Mouse (Mus musculus) limb, embryonic 15.5 days (tissue): ENCODE results near the gene Gm45711. TPM values are rescaled to one million over a fixed set of nuclear protein-coding genes. Genes with fewer than 3 reads are reported as not detected.

Experiments used
- ATAC-seq: fragments of 200-750 bp; cut with Nextera tagmentation; 2 replicates; pipeline ENCODE4 v1.8.0; 2017; ENCODE audit warnings: low read depth, moderate TSS enrichment; ENCODE audit not compliant: insufficient number of reproducible peaks, low FRiP score, low TSS enrichment
- H3K27ac ChIP-seq: fragments of 300-500 bp; sonication (generic); 2 replicates; pipeline ENCODE4 v1.5.1; 2015; ENCODE audit warnings: moderate library complexity, mild to moderate bottlenecking, inconsistent platforms
- H3K27me3 ChIP-seq: fragments of 300-500 bp; sonication (generic); 2 replicates; pipeline ENCODE4 v1.6.1; 2015; ENCODE audit warnings: inconsistent platforms
- H3K36me3 ChIP-seq: fragments of 300-500 bp; sonication (generic); 2 replicates; pipeline ENCODE4 v1.6.1; 2015; ENCODE audit warnings: inconsistent platforms
- H3K4me1 ChIP-seq: fragments of 300-500 bp; sonication (generic); 2 replicates; pipeline ENCODE4 v1.6.1; 2015; ENCODE audit warnings: inconsistent platforms
- H3K4me2 ChIP-seq: fragments of 300-500 bp; sonication (generic); 2 replicates; pipeline ENCODE4 v1.6.1; 2015; ENCODE audit warnings: mild to moderate bottlenecking, inconsistent platforms
- H3K4me3 ChIP-seq: fragments of 300-500 bp; sonication (generic); 2 replicates; pipeline ENCODE4 v1.5.1; 2015; ENCODE audit warnings: mild to moderate bottlenecking, inconsistent platforms
- H3K9ac ChIP-seq: fragments of 300-500 bp; sonication (generic); 2 replicates; pipeline ENCODE4 v1.6.1; 2015; ENCODE audit warnings: inconsistent platforms
- H3K9me3 ChIP-seq: fragments of 300-500 bp; sonication (generic); 2 replicates; pipeline ENCODE4 v1.6.1; 2016; ENCODE audit warnings: inconsistent platforms
- WGBS: fragments of 180-500 bp; shearing (Covaris S2); methylation state at CpG from one replicate; pipeline ENCODE4 v1.1.7; 2015; 5-methylcytosine and 5-hydroxymethylcytosine counted together
- polyA plus RNA-seq: library from polyadenylated mRNA; unstranded; fragments of >200 nt; fragmentation: Nextera tagmentation; extraction: Ambion mirVana; gene quantifications from 2 replicates; pipeline ENCODE4 v1.2.1, GENCODE M21; 2015

Gene Gm45711
- polyA plus RNA-seq, 1 experiment from 2014 or later, result not detected

DNA sequence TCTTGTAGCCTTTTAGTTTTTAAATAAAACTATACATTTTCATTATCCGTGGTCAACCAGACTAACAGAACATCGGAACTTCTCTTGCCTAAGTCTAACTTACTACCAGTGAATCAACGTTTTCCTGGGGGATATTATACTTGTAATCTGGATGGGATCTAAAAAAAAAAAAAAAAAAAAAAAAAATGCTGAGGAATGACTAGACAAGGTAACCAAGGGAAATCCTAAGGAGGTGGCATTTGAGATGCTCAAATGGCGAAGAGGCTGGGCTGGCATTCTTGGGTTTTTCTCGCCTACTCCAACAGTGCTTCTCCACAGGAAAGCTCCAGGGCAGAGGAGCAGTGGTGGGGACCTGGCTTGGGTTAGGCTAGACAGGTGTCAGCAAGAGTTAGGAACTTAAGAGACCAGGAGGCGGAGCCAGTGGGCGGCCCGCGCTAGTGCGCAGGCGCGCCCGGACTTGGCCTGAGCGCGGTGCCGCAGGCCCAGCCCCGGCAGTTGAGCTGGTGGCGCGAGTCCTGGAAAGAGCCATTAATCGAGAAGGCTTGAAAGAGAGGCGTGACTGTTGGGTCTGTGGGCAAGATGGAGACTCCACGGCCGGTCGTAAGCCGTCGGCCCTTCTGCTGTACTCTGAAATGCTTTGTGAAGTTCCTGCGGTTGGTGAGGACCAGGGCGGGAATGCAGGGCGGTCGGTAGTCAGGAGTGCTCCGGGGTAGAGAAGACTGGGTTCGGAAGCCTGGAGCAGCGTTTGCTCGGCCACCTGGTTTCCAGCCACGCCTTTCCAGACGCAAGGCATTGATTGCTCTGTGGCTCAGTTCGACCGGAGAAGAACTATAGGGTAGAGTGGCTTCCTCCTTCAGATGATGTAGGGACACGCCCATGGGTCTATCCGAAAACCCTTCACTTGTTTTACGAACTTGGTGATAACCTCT, 59.2 kb downstream of the Gm45711 start, which contains the start of gene Cklf:
Cklf (plus strand) TSS at position 423 of the 929 bp plus-strand sequence.
- ATAC-seq, result peak; percentile 82
- H3K27ac ChIP-seq, result peak within 1 kb of the TSS; percentile 89
- peak within 1 kb of the TSS; percentile 79 for H3K4me2 ChIP-seq
- H3K4me3 ChIP-seq, result peak within 1 kb of the TSS; percentile 71
- no peaks in the 10 kb centered on the region for H3K36me3 ChIP-seq
- 3% methylated on average over 41 of the region's 41 CpGs for WGBS
- peak within 1 kb of the TSS; percentile 49 for H3K9ac ChIP-seq
- H3K4me1 ChIP-seq, result peaks cover 23% of the 10 kb centered on the region
- H3K27me3 ChIP-seq, result no peaks in the 10 kb centered on the region
- H3K9me3 ChIP-seq, result no peaks in the 10 kb centered on the region

DNA sequence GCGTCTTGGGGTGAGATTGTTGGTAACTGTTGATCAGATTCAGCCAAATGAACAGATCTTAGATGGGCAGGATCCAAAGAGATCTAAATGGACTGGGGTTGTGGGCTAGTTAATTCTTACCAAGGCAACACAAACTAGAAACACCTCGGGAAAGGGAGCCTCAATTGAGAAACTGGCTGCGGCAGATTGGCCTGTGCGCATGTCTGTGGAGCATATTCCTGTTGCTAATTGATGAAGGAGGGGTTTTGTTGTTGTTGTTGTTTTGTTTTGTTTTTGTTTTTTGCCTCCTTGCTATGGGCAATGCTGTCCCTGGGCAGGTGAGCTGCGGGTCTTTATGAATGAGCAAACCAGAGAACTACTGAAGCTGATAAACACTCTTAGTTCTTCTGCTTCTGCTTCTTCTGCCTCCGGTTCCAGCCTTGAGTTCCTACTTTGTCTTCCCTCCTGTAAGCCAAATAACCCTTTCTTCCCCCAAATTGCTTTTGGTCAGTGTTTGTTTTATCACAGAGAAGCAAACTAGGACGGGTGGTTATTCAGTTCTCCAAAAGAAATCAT, 60.4 kb downstream of the Gm45711 start:
- Histone ChIP-seq H3K9ac (no peak overlapping the region), H3K27me3 (no peaks in the 10 kb centered on the region), H3K27ac (no peak overlapping the region), H3K36me3 (peaks cover 9% of the 10 kb centered on the region; the same call in 1 of the 2 replicates), H3K4me3 (no peak overlapping the region), H3K4me2 (no peak overlapping the region), H3K9me3 (no peaks in the 10 kb centered on the region), H3K4me1 (peaks cover 23% of the 10 kb centered on the region)
- 80% methylated on average over 7 of the region's 7 CpGs for WGBS
- ATAC-seq, result no peak

DNA sequence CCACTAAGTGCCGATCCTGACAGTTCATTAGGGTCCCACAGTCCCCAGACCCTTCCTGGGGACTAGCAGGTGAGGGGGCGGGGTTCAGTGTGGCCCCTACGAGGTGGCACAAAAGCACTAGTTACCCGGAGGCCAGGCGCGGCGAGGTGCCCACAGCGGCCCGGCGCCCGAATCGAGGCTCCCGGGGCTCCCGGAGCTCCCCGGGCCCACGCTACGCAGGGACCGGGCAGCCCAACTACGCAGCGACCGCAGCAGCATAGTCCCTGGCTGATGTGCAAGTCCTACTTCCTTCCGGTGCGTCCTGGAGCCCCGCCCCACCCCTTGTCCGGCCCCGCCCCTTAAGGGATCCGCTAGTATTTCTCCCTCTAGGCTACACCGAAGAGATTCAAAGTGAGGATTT, 61.6 kb downstream of the Gm45711 start, which contains the start of gene Tk2:
Tk2 (minus strand) TSS at position 283 of the 400 bp plus-strand sequence.
- ATAC-seq, result peak; percentile 57; the same call in 1 of the 2 replicates
- WGBS, result 0% methylated on average over 28 of the region's 28 CpGs
- no peaks in the 10 kb centered on the region for H3K9me3 ChIP-seq
- peaks cover 23% of the 10 kb centered on the region for H3K4me1 ChIP-seq
- H3K36me3 ChIP-seq, result peaks cover 9% of the 10 kb centered on the region; the same call in 1 of the 2 replicates
- H3K27me3 ChIP-seq, result no peaks in the 10 kb centered on the region
- H3K9ac ChIP-seq, result peak within 1 kb of the TSS; percentile 75
- H3K4me3 ChIP-seq, result peak within 1 kb of the TSS; percentile 97
- H3K4me2 ChIP-seq, result peak within 1 kb of the TSS; percentile 73
- peak within 1 kb of the TSS; percentile 75 for H3K27ac ChIP-seq

DNA sequence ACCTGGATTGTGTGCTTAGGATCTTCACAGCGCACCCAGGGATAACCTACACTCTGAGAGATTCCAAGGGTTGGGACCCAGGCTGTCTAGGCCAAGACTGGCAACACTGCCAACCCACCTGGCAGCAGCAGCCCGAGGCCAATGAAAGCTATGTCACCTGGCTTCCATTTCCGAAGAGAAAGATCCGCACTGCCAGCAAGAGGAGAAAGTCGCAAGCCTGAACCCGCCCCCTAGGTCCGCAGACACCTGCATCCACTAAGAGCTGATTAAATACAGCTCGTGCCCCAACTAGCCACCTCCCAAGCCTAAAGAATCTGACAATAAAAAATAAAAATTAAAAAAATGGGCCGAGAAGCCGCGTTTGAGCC, 62.0 kb downstream of the Gm45711 start:
- Histone ChIP-seq H3K4me3 (peak overlapping the region; percentile 97), H3K9ac (peak overlapping the region; percentile 75), H3K4me1 (peaks cover 23% of the 10 kb centered on the region), H3K27ac (peak overlapping the region; percentile 75), H3K36me3 (peaks cover 13% of the 10 kb centered on the region; the same call in 1 of the 2 replicates), H3K9me3 (no peaks in the 10 kb centered on the region), H3K4me2 (peak overlapping the region; percentile 73), H3K27me3 (no peaks in the 10 kb centered on the region)
- 3% methylated on average over 11 of the region's 11 CpGs for WGBS
- ATAC-seq, result no peak

DNA sequence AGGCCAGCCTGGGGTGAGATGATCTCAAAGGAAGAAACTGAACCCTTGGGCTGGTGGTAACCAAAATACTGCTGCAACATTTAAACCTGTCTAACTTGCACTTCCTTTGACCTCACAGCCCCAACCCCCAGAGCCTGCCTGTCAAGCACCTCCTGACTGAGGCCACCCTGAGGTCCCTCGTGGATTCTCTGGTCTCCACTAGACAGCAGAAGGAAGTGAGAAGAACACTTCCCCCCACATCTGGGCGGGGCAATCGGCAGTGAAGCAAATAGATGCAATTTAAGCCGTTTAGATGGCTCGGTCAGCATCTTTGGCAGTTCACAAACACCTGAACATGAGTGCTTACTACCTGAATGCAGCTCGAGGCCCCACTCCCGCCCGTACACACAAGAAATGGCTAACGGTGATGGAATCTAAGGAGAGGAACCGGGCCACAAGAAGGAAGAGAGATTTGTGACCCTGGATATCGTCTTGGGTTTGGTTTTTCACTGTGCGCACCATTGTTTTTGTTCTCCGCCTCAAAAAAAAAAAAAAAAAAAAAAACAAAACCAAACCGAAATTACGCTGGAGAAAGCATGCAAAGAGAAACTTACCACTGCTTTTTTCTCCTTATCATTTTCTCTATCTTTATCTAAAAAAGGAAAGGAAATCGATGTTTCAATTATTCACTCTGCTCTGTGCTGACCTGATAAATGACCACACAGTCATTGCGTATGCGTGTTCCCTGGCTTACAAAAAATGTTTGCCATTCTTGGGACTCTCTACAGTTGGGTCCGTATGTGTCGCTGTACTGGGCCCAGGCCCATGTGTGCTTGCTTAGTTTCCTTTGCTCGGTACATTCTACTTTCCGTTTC, 62.6 kb downstream of the Gm45711 start:
- peaks cover 19% of the 10 kb centered on the region; the same call in 1 of the 2 replicates for H3K36me3 ChIP-seq
- 69% methylated on average over 22 of the region's 22 CpGs for WGBS
- ATAC-seq, result no peak
- H3K4me1 ChIP-seq, result peaks cover 23% of the 10 kb centered on the region
- H3K4me2 ChIP-seq, result peak overlapping the region; percentile 73
- H3K9me3 ChIP-seq, result no peaks in the 10 kb centered on the region
- H3K9ac ChIP-seq, result peak overlapping the region; percentile 75
- no peaks in the 10 kb centered on the region for H3K27me3 ChIP-seq
- H3K4me3 ChIP-seq, result peak overlapping the region; percentile 97
- 0 out of 2 replicates have a peak overlapping the region, but pooled peaks have one; percentile 75 for H3K27ac ChIP-seq

DNA sequence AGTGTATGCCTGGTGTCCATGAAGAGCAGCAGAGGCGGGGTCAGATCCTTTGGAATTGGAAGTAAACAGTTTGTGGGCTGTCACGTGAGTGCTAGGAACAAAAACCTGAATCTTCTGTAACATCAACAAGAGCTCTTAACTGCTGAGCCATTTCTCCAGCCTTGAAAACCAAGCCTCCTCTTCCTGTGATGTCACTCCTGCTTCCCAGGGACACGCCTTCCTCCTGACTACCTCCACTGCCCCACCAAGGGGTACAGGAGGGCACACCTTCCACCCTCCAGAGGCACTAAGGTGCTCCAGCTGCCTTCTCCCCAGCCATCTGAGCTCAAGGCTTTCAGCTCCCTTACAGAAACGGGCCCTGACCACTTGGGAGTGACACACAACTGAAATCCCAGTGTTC, 63.3 kb downstream of the Gm45711 start:
- Histone ChIP-seq H3K27ac (no peak overlapping the region), H3K9ac (no peak overlapping the region), H3K4me2 (no peak overlapping the region), H3K9me3 (no peaks in the 10 kb centered on the region), H3K36me3 (peaks cover 22% of the 10 kb centered on the region; the same call in 1 of the 2 replicates), H3K4me3 (no peak overlapping the region), H3K4me1 (peaks cover 18% of the 10 kb centered on the region), H3K27me3 (no peaks in the 10 kb centered on the region)
- WGBS, result 82% methylated on average over 4 of the region's 4 CpGs
- no peak for ATAC-seq

DNA sequence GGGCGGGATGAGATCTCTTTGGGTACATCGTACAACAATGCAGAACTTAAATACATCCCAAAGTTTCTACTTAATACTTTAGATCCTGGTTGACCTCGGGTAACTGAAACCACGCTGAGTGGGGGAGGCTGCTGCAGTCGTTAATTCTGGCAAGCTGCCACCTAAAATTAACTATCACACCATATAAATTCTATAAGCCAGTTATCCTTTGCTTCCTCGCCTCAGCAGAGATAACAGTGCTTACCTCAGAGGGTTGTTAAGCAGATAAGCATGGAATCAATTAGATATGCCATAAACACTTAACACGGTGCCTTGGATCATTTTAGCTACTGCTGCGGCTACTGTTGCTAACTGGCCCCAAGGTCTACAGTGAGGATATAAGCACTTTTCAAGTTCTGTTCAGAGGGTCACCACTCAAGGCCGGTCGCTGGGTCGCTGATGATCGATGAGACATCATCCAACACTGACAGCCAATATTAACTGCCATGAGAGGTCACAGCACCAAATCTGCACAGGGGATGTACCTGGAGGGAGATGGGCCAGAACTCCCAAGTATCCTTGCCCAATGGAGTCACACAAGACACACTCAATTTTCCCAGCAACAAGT, 67.7 kb downstream of the Gm45711 start:
- peaks cover 65% of the 10 kb centered on the region for H3K36me3 ChIP-seq

DNA sequence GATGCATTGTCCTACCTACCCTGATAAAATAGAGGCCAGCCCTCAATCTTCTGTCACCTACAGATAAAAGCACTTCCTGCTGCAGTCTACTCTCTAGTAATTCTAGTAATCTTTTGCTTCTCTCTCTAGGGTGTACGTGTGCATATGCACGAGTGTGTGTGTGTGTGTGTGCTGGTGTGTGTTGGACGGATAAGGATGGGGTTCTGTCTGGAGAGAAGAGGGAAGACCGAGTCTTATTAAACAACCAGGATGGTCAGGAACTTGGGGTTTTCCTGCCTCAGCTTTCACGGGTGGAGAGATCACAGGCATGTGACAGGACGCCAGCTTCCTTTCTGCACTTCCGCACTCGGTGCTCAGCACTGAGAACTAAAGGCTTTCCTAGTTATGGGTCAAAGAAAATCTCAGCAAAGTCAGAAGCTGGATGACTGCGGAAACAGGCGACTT, 70.4 kb downstream of the Gm45711 start:
- Histone ChIP-seq H3K4me1 (no peaks in the 10 kb centered on the region), H3K9me3 (no peaks in the 10 kb centered on the region), H3K27ac (no peak overlapping the region), H3K36me3 (peaks cover 73% of the 10 kb centered on the region), H3K27me3 (no peaks in the 10 kb centered on the region), H3K9ac (no peak overlapping the region), H3K4me2 (no peak overlapping the region), H3K4me3 (no peak overlapping the region)
- WGBS, result 89% methylated on average over 10 of the region's 10 CpGs
- ATAC-seq, result no peak

More for the DNA sequence above, 67.7 kb downstream of the Gm45711 start:
- peaks cover 3% of the 10 kb centered on the region; the same call in 1 of the 2 replicates for H3K4me1 ChIP-seq
- H3K27ac ChIP-seq, result no peak overlapping the region
- ATAC-seq, result no peak
- no peak overlapping the region for H3K4me2 ChIP-seq
- H3K9me3 ChIP-seq, result no peaks in the 10 kb centered on the region
- H3K27me3 ChIP-seq, result no peaks in the 10 kb centered on the region
- WGBS, result 55% methylated on average over 12 of the region's 12 CpGs
- H3K9ac ChIP-seq, result no peak overlapping the region
- H3K4me3 ChIP-seq, result no peak overlapping the region

DNA sequence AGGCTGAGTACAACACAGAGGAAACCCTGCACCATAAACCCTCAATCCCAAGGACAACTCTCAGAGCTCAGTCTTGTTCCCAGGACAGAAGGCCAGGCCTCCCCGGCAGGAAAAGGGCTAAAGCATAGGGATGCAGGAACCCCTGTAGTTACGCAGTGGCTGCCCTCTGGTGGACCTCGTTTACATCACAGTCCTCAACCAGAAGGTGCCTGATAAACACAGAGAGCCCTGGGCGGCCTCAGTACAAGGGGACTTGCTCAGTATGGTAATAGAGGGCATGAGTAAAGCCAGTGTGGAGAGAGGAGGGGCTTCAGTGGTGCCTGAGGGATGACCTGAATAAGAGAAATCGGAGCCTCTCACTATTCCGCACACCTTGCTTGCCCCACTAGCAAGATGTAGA, 75.3 kb downstream of the Gm45711 start:
- H3K4me1 ChIP-seq, result no peaks in the 10 kb centered on the region
- no peak overlapping the region for H3K9ac ChIP-seq
- no peak overlapping the region for H3K27ac ChIP-seq
- H3K4me3 ChIP-seq, result no peak overlapping the region
- H3K36me3 ChIP-seq, result peaks cover 81% of the 10 kb centered on the region
- H3K27me3 ChIP-seq, result no peaks in the 10 kb centered on the region
- ATAC-seq, result no peak
- 51% methylated on average over 6 of the region's 6 CpGs for WGBS
- H3K4me2 ChIP-seq, result no peak overlapping the region
- H3K9me3 ChIP-seq, result no peaks in the 10 kb centered on the region

DNA sequence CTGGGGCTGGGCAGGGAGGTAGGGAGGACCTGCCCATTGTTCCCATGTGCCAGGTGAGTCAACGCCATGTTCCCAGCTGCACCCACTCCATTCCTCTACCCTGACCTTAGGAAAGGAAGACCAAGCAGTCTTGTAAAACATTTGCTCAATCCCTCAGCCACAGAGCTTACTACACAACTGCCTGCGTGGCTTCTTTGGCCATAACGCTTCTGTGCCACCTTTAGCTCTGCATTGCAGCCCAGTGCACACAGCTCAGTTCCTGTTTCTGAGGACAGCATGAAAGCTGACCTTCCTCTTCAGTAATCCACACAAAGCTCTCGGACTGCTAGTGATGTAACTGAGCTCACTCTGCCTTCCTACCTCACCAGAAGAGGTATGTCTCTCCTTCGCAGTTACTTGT, 77.0 kb downstream of the Gm45711 start:
- Histone ChIP-seq H3K27me3 (no peaks in the 10 kb centered on the region), H3K27ac (no peak overlapping the region), H3K4me2 (no peak overlapping the region), H3K4me3 (no peak overlapping the region), H3K9ac (no peak overlapping the region), H3K9me3 (no peaks in the 10 kb centered on the region), H3K36me3 (peaks cover 77% of the 10 kb centered on the region), H3K4me1 (no peaks in the 10 kb centered on the region)
- no peak for ATAC-seq
- 91% methylated on average over 5 of the region's 5 CpGs for WGBS

DNA sequence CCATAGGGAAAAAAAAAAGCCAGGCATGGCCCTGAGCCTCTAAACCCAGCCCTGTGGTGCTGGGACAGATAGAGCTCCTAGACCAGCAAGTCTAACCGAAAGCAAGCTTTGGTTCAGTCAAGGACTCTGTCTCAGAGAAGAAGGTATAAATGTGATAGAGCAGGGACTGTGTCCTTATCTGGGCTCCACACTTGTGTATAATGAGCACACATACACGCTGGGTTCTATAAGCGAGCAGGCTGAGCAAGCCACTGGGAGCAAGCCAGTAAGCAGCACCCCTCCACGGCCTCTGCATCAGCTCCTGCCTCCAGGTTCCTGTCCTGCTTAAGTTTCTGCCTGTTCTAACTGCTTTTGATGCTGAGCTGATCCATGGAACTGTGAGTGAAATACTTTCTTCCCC, 77.8 kb downstream of the Gm45711 start:
- no peaks in the 10 kb centered on the region for H3K27me3 ChIP-seq
- peaks cover 77% of the 10 kb centered on the region for H3K36me3 ChIP-seq
- no peak overlapping the region for H3K4me3 ChIP-seq
- WGBS, result 93% methylated on average over 4 of the region's 4 CpGs
- H3K9me3 ChIP-seq, result no peaks in the 10 kb centered on the region
- no peak for ATAC-seq
- H3K27ac ChIP-seq, result no peak overlapping the region
- H3K9ac ChIP-seq, result no peak overlapping the region
- H3K4me2 ChIP-seq, result no peak overlapping the region
- no peaks in the 10 kb centered on the region for H3K4me1 ChIP-seq
